Mouse (Mus musculus) intestine, embryonic 16.5 days (tissue): Measurements from ENCODE around the gene Pdcd1lg2. TPM values are rescaled to one million over a fixed set of nuclear protein-coding genes. Genes with fewer than 3 reads are reported as not detected.

Experiments used
- ATAC-seq: fragments of 200-750 bp; cut with Nextera tagmentation; 2 replicates; pipeline ENCODE4 v1.8.0; 2017; ENCODE audit warnings: moderate TSS enrichment, moderate library complexity
- H3K27ac ChIP-seq: fragments of 300-500 bp; sonication (generic); 2 replicates; pipeline ENCODE4 v1.5.1; 2014; ENCODE audit warnings: mild to moderate bottlenecking, low read length
- H3K27me3 ChIP-seq: fragments of 300-500 bp; sonication (generic); replicated peaks from 2 replicates; pipeline ENCODE4 v1.6.1; 2014; ENCODE audit warnings: low read length, control low read depth, mixed read lengths; ENCODE audit not compliant: control insufficient read depth, insufficient read depth
- H3K36me3 ChIP-seq: fragments of 300-500 bp; sonication (generic); 2 replicates; pipeline ENCODE4 v1.6.1; 2014; ENCODE audit warnings: low read length, control low read depth; ENCODE audit not compliant: control insufficient read depth, insufficient read depth
- H3K4me1 ChIP-seq: fragments of 300-500 bp; sonication (generic); 2 replicates; pipeline ENCODE4 v1.6.1; 2014; ENCODE audit warnings: low read length, control low read depth, mixed read lengths; ENCODE audit not compliant: control insufficient read depth, insufficient read depth
- H3K4me2 ChIP-seq: fragments of 300-500 bp; sonication (generic); 2 replicates; pipeline ENCODE4 v1.6.1; 2014; ENCODE audit warnings: low read depth, low read length, control low read depth
- H3K4me3 ChIP-seq: fragments of 300-500 bp; sonication (generic); 2 replicates; pipeline ENCODE4 v1.5.1; 2014; ENCODE audit warnings: mild to moderate bottlenecking, low read length
- H3K9ac ChIP-seq: fragments of 300-500 bp; sonication (generic); 2 replicates; pipeline ENCODE4 v1.6.1; 2014; ENCODE audit warnings: low read depth, low read length
- H3K9me3 ChIP-seq: fragments of 300-500 bp; sonication (generic); 2 replicates; pipeline ENCODE4 v1.6.1; 2016; ENCODE audit warnings: low read length, control low read depth; ENCODE audit not compliant: control insufficient read depth
- WGBS: fragments of 180-500 bp; shearing (Covaris S2); extraction: QIAGEN DNeasy Blood & Tissue Kit; methylation state at CpG from one replicate; pipeline ENCODE4 v1.1.7; 2014; 5-methylcytosine and 5-hydroxymethylcytosine counted together
- polyA plus RNA-seq: library from polyadenylated mRNA; unstranded; fragments of >200 nt; fragmentation: Nextera tagmentation; extraction: Ambion mirVana; gene quantifications from 2 replicates; pipeline ENCODE4 v1.2.1, GENCODE M21; 2015

The Pdcd1lg2 gene
- polyA plus RNA-seq, 1 experiment from 2014 or later: 0.17 TPM

- H3K36me3 ChIP-seq: no peaks in the 10 kb centered on the region
- H3K4me3 ChIP-seq: no peak overlapping the region
- 0 out of 2 replicates have a peak, but pooled peaks cover 2% of the 10 kb centered on the region for H3K4me1 ChIP-seq
- no peaks in the 10 kb centered on the region for H3K27me3 ChIP-seq
- H3K4me2 ChIP-seq: no peak overlapping the region
- no peak overlapping the region for H3K27ac ChIP-seq
- H3K9me3 ChIP-seq: no peaks in the 10 kb centered on the region
- no peak for ATAC-seq
- no peak overlapping the region for H3K9ac ChIP-seq
- 80% methylated on average over 2 of the region's 2 CpGs for WGBS
Observed at GRCm38 (mm10) chr19:29483386-29483785, 72.7 kb downstream of the Pdcd1lg2 start.

GRCm38 (mm10) chr19:29484537-29484936, 73.8 kb downstream of the Pdcd1lg2 start:
- Histone ChIP-seq H3K27me3 (no peaks in the 10 kb centered on the region), H3K27ac (no peak overlapping the region), H3K4me3 (no peak overlapping the region), H3K4me1 (0 out of 2 replicates have a peak, but pooled peaks cover 2% of the 10 kb centered on the region), H3K9me3 (no peaks in the 10 kb centered on the region), H3K36me3 (no peaks in the 10 kb centered on the region), H3K4me2 (no peak overlapping the region), H3K9ac (no peak overlapping the region)
- ATAC-seq: no peak
- 31% methylated on average over 2 of the region's 2 CpGs for WGBS

GRCm38 (mm10) chr19:29485257-29485948, 74.7 kb downstream of the Pdcd1lg2 start:
- ATAC-seq: no peak
- H3K4me3 ChIP-seq: no peak overlapping the region
- 89% methylated on average over 3 of the region's 3 CpGs for WGBS
- 0 out of 2 replicates have a peak, but pooled peaks cover 2% of the 10 kb centered on the region for H3K4me1 ChIP-seq
- H3K36me3 ChIP-seq: no peaks in the 10 kb centered on the region
- no peaks in the 10 kb centered on the region for H3K27me3 ChIP-seq
- no peak overlapping the region for H3K4me2 ChIP-seq
- H3K9me3 ChIP-seq: no peaks in the 10 kb centered on the region
- H3K9ac ChIP-seq: no peak overlapping the region
- H3K27ac ChIP-seq: no peak overlapping the region

- H3K9me3 ChIP-seq: no peaks in the 10 kb centered on the region
- no peak overlapping the region for H3K4me2 ChIP-seq
- H3K27me3 ChIP-seq: no peaks in the 10 kb centered on the region
- H3K4me3 ChIP-seq: no peak overlapping the region
- WGBS: 87% methylated on average over 7 of the region's 7 CpGs
- no peak for ATAC-seq
- 0 out of 2 replicates have a peak, but pooled peaks cover 2% of the 10 kb centered on the region for H3K4me1 ChIP-seq
- no peak overlapping the region for H3K27ac ChIP-seq
- no peak overlapping the region for H3K9ac ChIP-seq
- H3K36me3 ChIP-seq: no peaks in the 10 kb centered on the region
Observed at GRCm38 (mm10) chr19:29486545-29487206, 76.0 kb downstream of the Pdcd1lg2 start.

GRCm38 (mm10) chr19:29487326-29488072, 76.8 kb downstream of the Pdcd1lg2 start:
- WGBS: 81% methylated on average over 14 of the region's 14 CpGs
- Histone ChIP-seq H3K27ac (no peak overlapping the region), H3K4me3 (no peak overlapping the region), H3K27me3 (no peaks in the 10 kb centered on the region), H3K9me3 (no peaks in the 10 kb centered on the region), H3K36me3 (no peaks in the 10 kb centered on the region), H3K4me1 (0 out of 2 replicates have a peak, but pooled peaks cover 2% of the 10 kb centered on the region), H3K4me2 (no peak overlapping the region), H3K9ac (no peak overlapping the region)
- ATAC-seq: no peak

- Histone ChIP-seq H3K27me3 (no peaks in the 10 kb centered on the region), H3K27ac (no peak overlapping the region)
- no peak for ATAC-seq
Observed at GRCm38 (mm10) chr19:29488073-29488390, 77.3 kb downstream of the Pdcd1lg2 start.

GRCm38 (mm10) chr19:29488420-29488819, 77.7 kb downstream of the Pdcd1lg2 start:
- H3K27me3 ChIP-seq: no peaks in the 10 kb centered on the region
- 40% methylated on average over 10 of the region's 10 CpGs for WGBS
- H3K4me2 ChIP-seq: no peak overlapping the region
- H3K9ac ChIP-seq: no peak overlapping the region
- H3K9me3 ChIP-seq: no peaks in the 10 kb centered on the region
- no peaks in the 10 kb centered on the region for H3K36me3 ChIP-seq
- H3K4me3 ChIP-seq: no peak overlapping the region
- 0 out of 2 replicates have a peak, but pooled peaks have one; percentile 28 for ATAC-seq
- no peak overlapping the region for H3K27ac ChIP-seq
- H3K4me1 ChIP-seq: 0 out of 2 replicates have a peak, but pooled peaks cover 2% of the 10 kb centered on the region

More at GRCm38 (mm10) chr19:29488073-29488390, 77.3 kb downstream of the Pdcd1lg2 start:
- H3K4me1 ChIP-seq: 0 out of 2 replicates have a peak, but pooled peaks cover 2% of the 10 kb centered on the region
- no peaks in the 10 kb centered on the region for H3K36me3 ChIP-seq
- H3K4me2 ChIP-seq: no peak overlapping the region
- no peak overlapping the region for H3K4me3 ChIP-seq
- H3K9ac ChIP-seq: no peak overlapping the region
- WGBS: 50% methylated on average over 6 of the region's 6 CpGs
- no peaks in the 10 kb centered on the region for H3K9me3 ChIP-seq

- H3K36me3 ChIP-seq: no peaks in the 10 kb centered on the region
- no peaks in the 10 kb centered on the region for H3K9me3 ChIP-seq
- H3K27ac ChIP-seq: no peak overlapping the region
- H3K4me2 ChIP-seq: no peak overlapping the region
- WGBS: 63% methylated on average over 3 of the region's 3 CpGs
- no peak overlapping the region for H3K4me3 ChIP-seq
- no peaks in the 10 kb centered on the region for H3K4me1 ChIP-seq
- H3K9ac ChIP-seq: no peak overlapping the region
- no peaks in the 10 kb centered on the region for H3K27me3 ChIP-seq
- no peak for ATAC-seq
Observed at GRCm38 (mm10) chr19:29489785-29490284, 79.1 kb downstream of the Pdcd1lg2 start.

GRCm38 (mm10) chr19:29491467-29491866, 80.7 kb downstream of the Pdcd1lg2 start:
- 84% methylated on average over 9 of the region's 9 CpGs for WGBS
- no peak overlapping the region for H3K4me3 ChIP-seq
- no peak overlapping the region for H3K27ac ChIP-seq
- H3K9ac ChIP-seq: no peak overlapping the region
- H3K27me3 ChIP-seq: no peaks in the 10 kb centered on the region
- H3K36me3 ChIP-seq: no peaks in the 10 kb centered on the region
- no peak for ATAC-seq
- no peak overlapping the region for H3K4me2 ChIP-seq
- H3K4me1 ChIP-seq: peaks cover 6% of the 10 kb centered on the region
- no peaks in the 10 kb centered on the region for H3K9me3 ChIP-seq
